Mouse (Mus musculus): Measurements from ENCODE around the gene Laptm4a.

The Laptm4a gene

GRCm38 (mm10) chr12:8912860-8913685 is 8.4 kb upstream of the Laptm4a start:
- DNase-seq, result peak; percentile 84

GRCm38 (mm10) chr12:8913701-8914340 is 7.6 kb upstream of the Laptm4a start:
- DNase-seq, result peak; percentile 81

- DNase-seq, result peak; percentile 20
Observed at GRCm38 (mm10) chr12:8916378-8916777, 5.1 kb upstream of the Laptm4a start.

- no peak for DNase-seq
Observed at GRCm38 (mm10) chr12:8919231-8919630, 2.2 kb upstream of the Laptm4a start.

- no peak for DNase-seq
Observed at GRCm38 (mm10) chr12:8920996-8921393, 469 bp upstream of the Laptm4a start.

- DNase-seq, result no peak
Observed at GRCm38 (mm10) chr12:8922369-8923124, 1.1 kb downstream of the Laptm4a start.

GRCm38 (mm10) chr12:8923125-8923410 is 1.6 kb downstream of the Laptm4a start:
- DNase-seq, result peak; percentile 41

- DNase-seq, result no peak
Observed at GRCm38 (mm10) chr12:8923603-8924002, 2.1 kb downstream of the Laptm4a start.

- no peak for DNase-seq
Observed at GRCm38 (mm10) chr12:8927652-8928051, 6.2 kb downstream of the Laptm4a start.

- no peak for DNase-seq
Observed at GRCm38 (mm10) chr12:8928766-8929165, 7.3 kb downstream of the Laptm4a start.

- DNase-seq, result no peak
Observed at GRCm38 (mm10) chr12:8931083-8931482, 9.6 kb downstream of the Laptm4a start.

- no peak for DNase-seq
Observed at GRCm38 (mm10) chr12:8935349-8935748, 13.9 kb downstream of the Laptm4a start.

- DNase-seq, result peak; percentile 22
Observed at GRCm38 (mm10) chr12:8936210-8936609, 14.7 kb downstream of the Laptm4a start.

GRCm38 (mm10) chr12:8939490-8939889 is 18.0 kb downstream of the Laptm4a start:
- DNase-seq, result no peak

- no peak for DNase-seq
Observed at GRCm38 (mm10) chr12:8940011-8941005, 18.8 kb downstream of the Laptm4a start.

GRCm38 (mm10) chr12:8941131-8941615 is 19.7 kb downstream of the Laptm4a start:
- no peak for DNase-seq

- no peak for DNase-seq
Observed at GRCm38 (mm10) chr12:8941699-8942392, 20.4 kb downstream of the Laptm4a start.

GRCm38 (mm10) chr12:8947163-8947562 is 25.7 kb downstream of the Laptm4a start:
- no peak for DNase-seq

- DNase-seq, result peak; percentile 89
Observed at GRCm38 (mm10) chr12:8947714-8948464, 26.4 kb downstream of the Laptm4a start, which contains the start of gene Matn3. Gene Matn3 (plus strand): TSS chr12:8947929.

GRCm38 (mm10) chr12:8953136-8953535 is 31.7 kb downstream of the Laptm4a start:
- DNase-seq, result no peak

GRCm38 (mm10) chr12:8954161-8954561 is 32.7 kb downstream of the Laptm4a start:
- DNase-seq, result no peak

Data from embryo, embryonic 11 days (tissue).